Mouse (Mus musculus) hindbrain, embryonic 13.5 days (tissue): ENCODE measurements around the gene Gm37419. TPM values are rescaled to one million over a fixed set of nuclear protein-coding genes. Genes with fewer than 3 reads are reported as not detected.
A peak's percentile ranks its signal among the peaks of the same experiment; 100 is the strongest.

Source experiments
- ATAC-seq: fragments of 200-750 bp; cut with Nextera tagmentation; 2 replicates; pipeline ENCODE4 v1.8.0; 2017; ENCODE audit warnings: moderate TSS enrichment; ENCODE audit not compliant: low FRiP score
- H3K27ac ChIP-seq: fragments of 300-500 bp; sonication (generic); 2 replicates; pipeline ENCODE4 v1.5.1; 2015; ENCODE audit warnings: inconsistent platforms, mild to moderate bottlenecking, moderate library complexity
- H3K27me3 ChIP-seq: fragments of 300-500 bp; sonication (generic); 2 replicates; pipeline ENCODE4 v1.6.1; 2015; ENCODE audit warnings: mild to moderate bottlenecking, inconsistent platforms
- H3K36me3 ChIP-seq: fragments of 300-500 bp; sonication (generic); 2 replicates; pipeline ENCODE4 v1.6.1; 2015; ENCODE audit warnings: mild to moderate bottlenecking, inconsistent platforms
- H3K4me1 ChIP-seq: fragments of 300-500 bp; sonication (generic); replicated peaks from 2 replicates; pipeline ENCODE4 v1.6.1; 2015; ENCODE audit warnings: inconsistent platforms
- H3K4me2 ChIP-seq: fragments of 300-500 bp; sonication (generic); 2 replicates; pipeline ENCODE4 v1.6.1; 2015; ENCODE audit warnings: inconsistent platforms, mild to moderate bottlenecking, moderate library complexity
- H3K4me3 ChIP-seq: fragments of 300-500 bp; sonication (generic); 2 replicates; pipeline ENCODE4 v1.5.1; 2015; ENCODE audit warnings: mild to moderate bottlenecking, inconsistent platforms
- H3K9ac ChIP-seq: fragments of 300-500 bp; sonication (generic); 2 replicates; pipeline ENCODE4 v1.6.1; 2015; ENCODE audit warnings: mild to moderate bottlenecking, inconsistent platforms
- H3K9me3 ChIP-seq: fragments of 300-500 bp; sonication (generic); 2 replicates; pipeline ENCODE4 v1.6.1; 2016; ENCODE audit warnings: inconsistent platforms
- WGBS: fragments of 180-500 bp; shearing (Covaris S2); methylation state at CpG from one replicate; pipeline ENCODE4 v1.1.7; 2015; 5-methylcytosine and 5-hydroxymethylcytosine counted together
- polyA plus RNA-seq: library from polyadenylated mRNA; unstranded; fragments of >200 nt; fragmentation: Nextera tagmentation; extraction: Ambion mirVana; gene quantifications from 2 replicates; pipeline ENCODE4 v1.2.1, GENCODE M21; 2015

Gm37419 gene
- polyA plus RNA-seq, 1 experiment from 2014 or later = not detected

DNA sequence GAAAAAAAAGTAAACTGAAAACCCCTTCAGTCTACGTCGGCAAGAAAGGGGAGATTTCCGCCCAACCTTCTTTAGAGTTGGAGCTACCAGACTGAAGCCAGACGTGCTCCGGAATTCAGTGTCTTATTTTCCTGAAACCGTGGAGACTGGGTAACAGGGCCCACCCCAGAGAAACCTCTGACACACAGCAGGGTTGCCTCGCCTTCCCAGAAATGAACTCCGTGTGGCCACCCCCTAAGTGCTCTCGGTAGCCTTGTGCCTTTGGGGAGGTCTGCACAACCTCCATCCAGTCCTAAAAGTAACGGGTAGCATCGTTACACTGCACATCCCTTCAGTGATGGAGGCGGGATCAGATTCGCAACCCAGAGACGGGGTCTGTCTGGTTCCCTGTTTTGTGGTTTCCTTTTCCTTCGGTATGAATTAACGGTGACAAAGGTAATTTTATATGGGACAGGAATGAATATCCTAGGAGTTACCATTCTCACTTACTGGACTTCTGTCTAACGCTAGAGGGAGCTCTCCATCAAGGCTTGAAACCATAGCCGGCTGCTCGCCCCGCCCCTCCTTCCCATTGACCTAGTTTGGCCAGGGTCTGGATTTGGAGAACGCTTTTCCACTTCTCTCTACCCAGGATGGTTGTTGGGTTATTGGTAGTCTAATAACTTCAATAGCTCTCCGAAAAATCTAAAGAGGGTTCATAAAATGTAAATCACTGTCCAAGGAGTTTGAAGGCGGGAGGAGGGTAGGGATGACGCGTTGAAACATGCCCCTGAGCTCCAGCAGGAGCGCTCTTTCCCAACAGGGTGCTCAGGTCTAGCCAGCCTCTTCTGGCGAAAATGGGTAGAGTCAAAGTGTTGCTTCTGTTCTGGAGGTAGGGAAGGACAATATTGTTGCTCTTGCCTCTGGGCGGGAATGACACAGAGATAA, 6.1 kb upstream of the Gm37419 start:
- Histone ChIP-seq H3K4me2 (peak overlapping the region; percentile 67), H3K4me3 (peak overlapping the region; percentile 38), H3K9ac (peak overlapping the region; percentile 67), H3K9me3 (no peaks in the 10 kb centered on the region), H3K36me3 (no peaks in the 10 kb centered on the region), H3K4me1 (peaks cover 51% of the 10 kb centered on the region), H3K27me3 (peaks cover 71% of the 10 kb centered on the region), H3K27ac (no peak overlapping the region)
- ATAC-seq = peak; percentile 79
- WGBS = 3% methylated on average over 28 of the region's 28 CpGs

DNA sequence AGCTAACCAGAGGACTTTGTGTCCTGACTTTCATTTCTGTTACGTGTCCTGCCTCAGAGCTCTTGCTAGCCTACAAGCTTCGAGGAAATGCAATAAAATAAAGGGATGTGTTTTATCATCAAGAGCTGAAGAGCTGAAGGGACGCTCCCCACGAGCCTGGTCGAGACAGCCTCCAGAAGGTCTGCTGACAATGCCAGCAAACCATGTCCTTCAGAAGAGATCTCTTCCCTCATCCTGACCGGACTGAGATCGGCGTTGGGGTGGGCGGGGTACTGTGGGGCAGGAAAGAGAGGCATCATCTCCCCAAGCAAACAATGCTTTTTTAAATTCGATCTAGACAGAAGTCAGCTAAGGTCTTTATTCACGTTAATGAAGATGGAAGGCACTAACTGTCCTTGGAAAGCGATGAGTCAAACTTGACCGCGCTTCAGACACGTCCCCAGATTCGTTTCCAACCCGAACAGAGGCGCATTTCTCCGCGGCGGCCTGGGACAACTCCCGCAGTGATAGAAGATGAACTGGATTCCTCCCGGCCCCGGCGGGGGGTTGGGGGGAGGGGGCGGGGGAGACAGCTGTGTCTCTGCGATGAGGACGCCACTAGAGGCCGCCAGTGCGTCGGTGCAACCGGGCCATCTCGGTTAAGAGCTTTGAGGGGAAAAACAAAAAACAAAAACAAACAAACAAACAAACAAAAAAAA, 5.2 kb upstream of the Gm37419 start:
- Histone ChIP-seq H3K4me2 (peak overlapping the region; percentile 67), H3K36me3 (no peaks in the 10 kb centered on the region), H3K9ac (peak overlapping the region; percentile 67), H3K4me1 (peaks cover 55% of the 10 kb centered on the region), H3K27ac (no peak overlapping the region), H3K4me3 (peak overlapping the region; percentile 38), H3K9me3 (no peaks in the 10 kb centered on the region), H3K27me3 (peaks cover 65% of the 10 kb centered on the region)
- peak; percentile 37; the same call in 1 of the 2 replicates for ATAC-seq
- WGBS = under 1% methylated on average over 33 of the region's 33 CpGs

DNA sequence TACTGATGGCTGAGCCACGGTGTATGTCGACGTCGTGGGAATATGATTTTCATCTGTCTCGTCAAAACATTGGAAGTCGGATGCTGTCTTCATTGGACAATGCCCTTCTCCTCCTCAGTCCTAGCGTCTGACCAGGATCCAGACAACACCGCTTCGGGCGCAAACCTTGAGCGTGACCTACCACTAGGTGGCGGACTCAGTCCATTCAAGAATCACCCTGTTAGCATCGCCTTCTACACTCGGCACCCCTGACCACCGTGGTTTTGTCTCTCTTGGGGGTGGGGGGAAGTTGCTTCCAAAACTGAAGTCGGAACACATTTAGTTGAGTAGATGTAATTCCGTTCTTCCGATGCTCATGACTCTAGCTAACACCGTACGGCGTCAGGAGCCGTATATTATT, 4.1 kb upstream of the Gm37419 start:
- no peak overlapping the region for H3K27ac ChIP-seq
- H3K4me3 ChIP-seq = peak overlapping the region; percentile 33
- H3K4me2 ChIP-seq = peak overlapping the region; percentile 67
- no peak overlapping the region for H3K9ac ChIP-seq
- no peaks in the 10 kb centered on the region for H3K9me3 ChIP-seq
- H3K36me3 ChIP-seq = no peaks in the 10 kb centered on the region
- 1% methylated on average over 22 of the region's 22 CpGs for WGBS
- H3K27me3 ChIP-seq = peaks cover 61% of the 10 kb centered on the region
- H3K4me1 ChIP-seq = peaks cover 55% of the 10 kb centered on the region
- ATAC-seq = 0 out of 2 replicates have a peak, but pooled peaks have one; percentile 32

DNA sequence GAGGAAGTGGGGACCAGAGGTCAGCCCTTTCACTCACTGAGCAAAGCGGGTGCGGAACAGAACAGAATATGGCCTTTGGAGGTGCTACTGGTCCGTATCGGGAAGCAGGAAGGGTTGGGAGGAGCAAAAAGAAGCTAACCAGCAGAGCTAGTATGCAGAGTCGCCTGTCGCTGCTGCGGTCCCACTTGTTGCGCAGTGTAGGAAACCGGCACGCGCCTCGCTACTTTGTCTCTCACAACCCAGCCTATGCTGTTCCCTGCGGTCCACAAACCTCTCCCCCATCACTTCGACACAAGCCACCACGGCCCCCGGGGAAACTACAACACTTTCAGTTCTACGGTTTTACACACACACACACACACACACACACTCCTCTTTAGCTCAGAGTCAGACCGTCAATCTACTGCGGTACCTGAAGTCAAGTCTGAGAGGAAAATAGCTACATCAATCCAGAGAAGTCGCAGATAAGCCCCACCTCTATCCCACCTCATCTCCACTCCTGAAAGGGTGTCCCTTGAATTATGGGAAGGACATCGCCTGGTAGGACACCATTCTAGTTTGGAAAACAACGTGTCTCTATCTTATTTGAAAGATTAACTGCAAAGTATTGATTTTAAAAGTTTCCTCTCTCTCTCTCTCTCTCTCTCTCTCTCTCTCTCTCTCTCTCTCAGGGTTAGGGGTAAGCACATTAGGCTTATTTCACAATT, 3.4 kb upstream of the Gm37419 start:
- Histone ChIP-seq H3K4me1 (peaks cover 61% of the 10 kb centered on the region), H3K9ac (peak overlapping the region; percentile 46; the same call in 1 of the 2 replicates), H3K9me3 (no peaks in the 10 kb centered on the region), H3K4me2 (peak overlapping the region; percentile 67), H3K27ac (no peak overlapping the region), H3K4me3 (peak overlapping the region; percentile 33), H3K27me3 (peaks cover 54% of the 10 kb centered on the region), H3K36me3 (no peaks in the 10 kb centered on the region)
- ATAC-seq = no peak
- 1% methylated on average over 22 of the region's 22 CpGs for WGBS

DNA sequence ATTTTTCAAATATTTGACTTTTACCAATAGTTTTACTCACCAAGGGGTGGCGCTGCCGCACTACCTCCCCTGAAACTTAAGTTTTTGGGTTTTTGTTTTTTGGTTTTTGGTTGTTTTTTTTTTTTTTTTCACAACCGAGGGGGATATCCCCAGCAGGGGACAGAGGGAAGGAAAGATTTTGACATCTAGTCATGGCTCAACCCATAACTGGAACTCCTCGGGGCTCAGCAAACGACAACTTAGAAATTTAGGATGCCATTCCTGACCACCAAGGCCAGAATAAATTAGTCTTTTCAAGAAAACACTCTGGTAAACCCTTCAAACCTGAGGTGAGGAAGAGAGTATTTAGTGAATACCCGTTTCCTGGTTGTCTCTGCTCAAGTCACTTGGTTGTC, 2.8 kb upstream of the Gm37419 start:
- Histone ChIP-seq H3K4me1 (peaks cover 60% of the 10 kb centered on the region), H3K27me3 (peaks cover 49% of the 10 kb centered on the region)

DNA sequence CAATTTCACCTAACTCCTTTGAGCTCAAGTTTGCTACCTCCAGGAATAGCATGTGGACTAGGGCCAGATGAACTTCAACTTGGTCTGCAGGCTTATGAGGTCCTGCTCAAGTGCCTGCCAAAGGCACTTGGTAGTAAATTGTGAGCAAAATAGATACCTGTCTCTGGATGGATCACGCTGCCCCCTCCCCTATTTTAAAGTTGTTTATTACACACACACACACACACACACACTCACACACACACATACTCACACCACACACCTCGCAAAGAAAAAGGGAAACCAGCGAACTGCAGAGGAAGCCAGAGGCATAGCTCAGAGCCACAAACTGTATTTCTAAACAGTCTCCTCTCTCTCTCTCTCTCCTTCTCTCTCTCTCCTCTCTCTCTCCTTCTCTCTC, 2.1 kb upstream of the Gm37419 start:
- 8% methylated on average over 3 of the region's 3 CpGs for WGBS

More for the DNA sequence above, 2.8 kb upstream of the Gm37419 start:
- Histone ChIP-seq H3K36me3 (no peaks in the 10 kb centered on the region), H3K9ac (no peak overlapping the region), H3K9me3 (no peaks in the 10 kb centered on the region), H3K27ac (no peak overlapping the region), H3K4me3 (no peak overlapping the region), H3K4me2 (no peak overlapping the region; the same call in none of the 2 replicates)
- ATAC-seq = no peak
- 4% methylated on average over 6 of the region's 6 CpGs for WGBS

DNA sequence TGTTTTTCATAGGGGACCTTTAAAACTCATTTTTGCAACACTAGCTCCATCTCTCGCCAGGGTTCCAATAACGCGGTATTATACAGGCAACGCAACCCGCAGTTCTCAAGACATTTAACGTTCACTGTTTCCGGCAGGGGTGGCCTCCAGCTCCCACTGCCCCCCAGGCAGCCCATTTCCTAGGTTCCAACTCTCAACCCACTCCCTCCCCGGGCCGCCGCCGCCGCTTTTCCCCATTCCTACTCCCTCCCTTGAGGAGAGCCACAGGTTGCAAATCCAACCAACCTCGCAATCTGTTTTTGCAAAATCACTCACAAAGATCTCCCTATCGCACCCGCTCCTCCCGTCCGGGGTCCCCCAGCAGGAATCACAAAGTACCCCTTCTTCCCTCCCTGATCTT, 1.4 kb upstream of the Gm37419 start:
- Histone ChIP-seq H3K27me3 (peaks cover 40% of the 10 kb centered on the region), H3K4me3 (peak overlapping the region; percentile 65), H3K4me1 (peaks cover 50% of the 10 kb centered on the region), H3K4me2 (peak overlapping the region; percentile 96), H3K9ac (peak overlapping the region; percentile 87), H3K36me3 (no peaks in the 10 kb centered on the region), H3K27ac (no peak overlapping the region; the same call in 1 of the 2 replicates), H3K9me3 (no peaks in the 10 kb centered on the region)
- ATAC-seq = no peak
- WGBS = under 1% methylated on average over 17 of the region's 17 CpGs

More for the DNA sequence above, 2.1 kb upstream of the Gm37419 start:
- Histone ChIP-seq H3K9me3 (no peaks in the 10 kb centered on the region), H3K4me2 (peak overlapping the region; percentile 96), H3K36me3 (no peaks in the 10 kb centered on the region), H3K9ac (0 out of 2 replicates have a peak overlapping the region, but pooled peaks have one; percentile 87), H3K27me3 (peaks cover 46% of the 10 kb centered on the region), H3K27ac (no peak overlapping the region), H3K4me3 (peak overlapping the region; percentile 65; the same call in 1 of the 2 replicates), H3K4me1 (peaks cover 54% of the 10 kb centered on the region)
- no peak for ATAC-seq

DNA sequence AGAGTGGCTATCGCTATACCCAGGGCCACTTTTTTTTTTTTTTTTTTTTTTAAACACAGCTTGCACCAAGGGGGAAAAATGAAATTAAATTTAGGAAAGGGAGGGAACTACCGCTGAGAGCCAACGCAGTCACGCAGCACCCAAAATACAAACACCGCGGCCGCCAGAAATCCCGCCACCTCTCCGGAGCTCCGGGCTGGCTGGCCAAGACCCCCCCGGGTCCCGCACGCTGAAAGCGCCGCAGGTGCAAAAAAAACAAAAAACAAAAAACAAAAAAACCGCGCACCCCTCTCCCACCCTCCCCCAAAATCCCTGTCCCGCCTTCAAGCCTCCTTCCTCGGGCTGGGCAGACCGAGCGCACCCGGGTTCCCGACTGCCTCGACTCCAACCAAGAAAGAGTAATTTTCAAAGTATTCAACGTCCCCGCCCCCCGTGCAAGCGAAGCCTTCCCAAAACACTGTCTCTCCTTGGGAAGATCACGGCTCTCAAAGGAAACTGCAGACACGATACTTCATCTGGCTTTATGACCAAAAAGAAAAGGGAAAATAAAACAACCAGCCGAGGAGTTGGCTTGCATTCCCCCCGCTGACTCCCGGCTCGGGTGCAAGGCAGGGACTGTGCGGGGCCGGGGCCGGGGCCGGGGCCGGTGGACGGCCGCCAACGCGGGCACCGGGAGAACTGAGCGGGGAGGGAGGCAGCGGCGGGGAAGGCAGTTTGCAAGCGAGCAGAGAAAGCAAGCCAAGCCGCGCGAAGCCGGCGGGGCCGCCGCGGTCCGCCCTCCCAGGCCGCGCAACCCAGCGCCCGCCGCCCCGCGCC, 733 bp upstream of the Gm37419 start:
- Histone ChIP-seq H3K9me3 (no peaks in the 10 kb centered on the region), H3K4me2 (peak overlapping the region; percentile 96), H3K4me1 (peaks cover 43% of the 10 kb centered on the region), H3K27me3 (peaks cover 36% of the 10 kb centered on the region), H3K36me3 (no peaks in the 10 kb centered on the region), H3K9ac (peak overlapping the region; percentile 87), H3K27ac (peak overlapping the region; percentile 98), H3K4me3 (peak overlapping the region; percentile 65)
- 0 out of 2 replicates have a peak, but pooled peaks have one; percentile 4 for ATAC-seq
- WGBS = under 1% methylated on average over 64 of the region's 64 CpGs

DNA sequence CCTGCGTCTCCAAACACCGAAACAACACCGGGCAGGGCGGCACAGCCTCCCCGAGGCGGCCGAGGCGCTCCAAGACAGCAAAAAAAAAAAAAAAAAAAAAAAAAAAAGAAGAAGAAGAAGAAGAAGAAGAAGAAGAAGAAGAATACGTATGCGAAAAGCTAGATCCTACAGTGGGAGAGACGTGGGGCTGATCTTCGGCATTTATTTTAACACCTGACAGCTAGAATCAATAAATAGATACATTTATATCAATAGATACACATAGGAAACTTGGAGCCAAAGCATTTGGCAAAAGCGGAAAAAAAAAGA, 171 bp upstream of the Gm37419 start:
- WGBS = 0% methylated on average over 12 of the region's 13 CpGs

DNA sequence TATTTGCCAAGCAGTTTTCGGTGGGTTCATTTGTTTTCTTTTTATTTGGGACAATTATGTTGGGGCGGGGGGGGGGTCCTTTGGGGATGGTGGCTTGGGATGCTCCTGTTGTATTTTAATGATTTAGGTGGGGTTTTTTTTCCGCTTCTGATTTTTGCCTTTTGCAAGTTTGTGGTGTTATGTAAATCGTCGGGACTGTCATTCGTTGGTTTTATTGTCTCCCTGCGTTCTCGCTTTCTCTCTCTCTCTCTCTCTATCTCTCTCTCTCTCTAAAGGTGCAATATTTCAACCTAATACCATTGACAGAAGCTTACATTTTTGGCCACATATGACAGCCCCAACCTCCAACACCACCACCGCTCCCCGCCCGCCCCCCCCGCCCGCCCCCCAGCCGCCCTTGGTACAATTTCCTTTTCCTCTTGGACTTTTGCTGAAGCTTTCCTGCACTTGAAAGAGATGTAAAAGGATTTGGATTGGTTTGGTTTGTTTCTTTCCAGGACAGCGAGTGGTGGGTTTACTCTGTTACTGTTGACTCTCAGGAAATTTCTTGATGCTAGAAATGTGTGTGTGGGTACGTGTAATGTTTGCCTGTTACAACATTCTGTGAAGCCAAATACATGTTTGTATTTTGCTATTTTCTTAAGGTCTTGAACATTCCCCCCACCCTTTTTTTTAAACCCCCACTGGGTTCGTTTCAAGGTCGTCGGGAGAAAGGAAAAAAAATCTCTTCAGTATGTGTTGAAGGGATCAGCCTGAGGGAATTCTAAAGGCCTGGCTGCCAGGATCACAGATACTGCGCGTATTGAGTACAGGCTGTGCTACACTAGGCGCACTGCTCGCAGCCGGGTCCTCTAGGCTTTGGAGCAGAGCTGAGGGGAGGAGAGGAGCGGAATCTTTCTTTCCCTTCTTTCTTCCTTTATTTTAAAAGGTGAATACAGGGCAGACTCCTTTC, 1.2 kb downstream of the Gm37419 start:
- Histone ChIP-seq H3K9me3 (no peaks in the 10 kb centered on the region), H3K4me1 (peaks cover 33% of the 10 kb centered on the region), H3K4me2 (peak overlapping the region; percentile 96), H3K27ac (peak overlapping the region; percentile 98), H3K9ac (peak overlapping the region; percentile 87), H3K4me3 (peak overlapping the region; percentile 65), H3K27me3 (peaks cover 31% of the 10 kb centered on the region), H3K36me3 (no peaks in the 10 kb centered on the region)
- WGBS = 1% methylated on average over 25 of the region's 25 CpGs
- ATAC-seq = peak; percentile 60; the same call in 1 of the 2 replicates

More for the DNA sequence above, 171 bp upstream of the Gm37419 start:
- H3K4me3 ChIP-seq = peak overlapping the region; percentile 65
- H3K4me2 ChIP-seq = peak overlapping the region; percentile 96
- ATAC-seq = no peak
- H3K27me3 ChIP-seq = peaks cover 36% of the 10 kb centered on the region
- peaks cover 39% of the 10 kb centered on the region for H3K4me1 ChIP-seq
- H3K36me3 ChIP-seq = no peaks in the 10 kb centered on the region
- H3K9ac ChIP-seq = peak overlapping the region; percentile 87
- H3K9me3 ChIP-seq = no peaks in the 10 kb centered on the region
- peak overlapping the region; percentile 98 for H3K27ac ChIP-seq
